Mouse (Mus musculus) brain, embryonic 14.5 days (tissue): ENCODE data around the gene Mob3a. TPM values are rescaled to one million over a fixed set of nuclear protein-coding genes. Genes with fewer than 3 reads are reported as not detected.

Experiments used
- DNase-seq: peaks from one replicate; pipeline ENCODE4 v3.0.0-alpha.2; 2011; ENCODE audit warnings: low read depth
- CTCF ChIP-seq: fragments of 200-500 bp; IDR thresholded peaks from 2 replicates; pipeline ENCODE4 v1.5.1; 2012; ENCODE audit warnings: inconsistent platforms, mild to moderate bottlenecking, moderate library complexity, borderline replicate concordance; ENCODE audit not compliant: insufficient read depth, insufficient read length; ENCODE audit errors: extremely low read depth
- POLR2A ChIP-seq: fragments of 200-500 bp; IDR thresholded peaks from 2 replicates; pipeline ENCODE4 v1.6.1; 2012; ENCODE audit warnings: mild to moderate bottlenecking, inconsistent platforms, borderline replicate concordance; ENCODE audit not compliant: poor library complexity, insufficient read depth, insufficient read length, severe bottlenecking; ENCODE audit errors: extremely low read depth
- polyA plus RNA-seq: library from polyadenylated mRNA; depleted of rRNA; stranded (reverse); fragments of >200 nt; gene quantifications from 2 replicates; pipeline ENCODE4 v1.2.3, GENCODE M21; 2012

Mob3a gene
- polyA plus RNA-seq, 1 experiment: 47.3 TPM

GRCm38 (mm10) chr10:80732611-80733101 is 30.9 kb upstream of the Mob3a start:
- TF ChIP-seq POLR2A: no peak
- no peak for DNase-seq

- TF ChIP-seq CTCF (no peak), POLR2A (no peak)
- DNase-seq: no peak
Observed at GRCm38 (mm10) chr10:80727369-80728127, 25.8 kb upstream of the Mob3a start.

- no peak for TF ChIP-seq CTCF
- TF ChIP-seq POLR2A: no peak
- DNase-seq: no peak
Observed at GRCm38 (mm10) chr10:80717281-80717680, 15.5 kb upstream of the Mob3a start.

GRCm38 (mm10) chr10:80710834-80711233 is 9.1 kb upstream of the Mob3a start:
- DNase-seq: no peak
- TF ChIP-seq CTCF: no peak
- TF ChIP-seq POLR2A: no peak

GRCm38 (mm10) chr10:80705479-80705878 is 3.7 kb upstream of the Mob3a start:
- TF ChIP-seq POLR2A (no peak), CTCF (no peak)

GRCm38 (mm10) chr10:80705033-80705432 is 3.3 kb upstream of the Mob3a start:
- DNase-seq: no peak
- TF ChIP-seq POLR2A: no peak
- no peak for TF ChIP-seq CTCF

More at GRCm38 (mm10) chr10:80705479-80705878, 3.7 kb upstream of the Mob3a start:
- DNase-seq: no peak

GRCm38 (mm10) chr10:80704418-80704817 is 2.6 kb upstream of the Mob3a start:
- no peak for DNase-seq
- TF ChIP-seq POLR2A (no peak), CTCF (no peak)

- no peak for DNase-seq
- TF ChIP-seq POLR2A (no peak), CTCF (no peak)
Observed at GRCm38 (mm10) chr10:80703643-80704042, 1.9 kb upstream of the Mob3a start.

GRCm38 (mm10) chr10:80702536-80703390 is 986 bp upstream of the Mob3a start:
- peak; percentile 96 for DNase-seq
- TF ChIP-seq CTCF (no peak), POLR2A (0 out of 2 replicates have a peak, but pooled peaks have one; percentile 11)

GRCm38 (mm10) chr10:80700732-80701131 is 1.0 kb downstream of the Mob3a start:
- DNase-seq: no peak
- no peak for TF ChIP-seq POLR2A
- TF ChIP-seq CTCF: no peak

GRCm38 (mm10) chr10:80700038-80700504 is 1.7 kb downstream of the Mob3a start:
- no peak for DNase-seq

More at GRCm38 (mm10) chr10:80700038-80700504, 1.7 kb downstream of the Mob3a start:
- TF ChIP-seq CTCF: no peak
- TF ChIP-seq POLR2A: no peak
